Mouse (Mus musculus): ENCODE data around the gene Smyd3.

GRCm38 (mm10) chr1:179220290-179220689 lies 297.6 kb downstream of the Smyd3 start:
- TF ChIP-seq EP300 (optimal IDR thresholded peaks at IDR 0.05) = no peak
- peak; percentile 46 for TF ChIP-seq CTCF (IDR thresholded peaks at IDR 0.05; ENCODE audit: low read depth)

Measured in stomach, postnatal 0 days (tissue).